Mouse (Mus musculus): ENCODE measurements around the gene Crkl.

DNA sequence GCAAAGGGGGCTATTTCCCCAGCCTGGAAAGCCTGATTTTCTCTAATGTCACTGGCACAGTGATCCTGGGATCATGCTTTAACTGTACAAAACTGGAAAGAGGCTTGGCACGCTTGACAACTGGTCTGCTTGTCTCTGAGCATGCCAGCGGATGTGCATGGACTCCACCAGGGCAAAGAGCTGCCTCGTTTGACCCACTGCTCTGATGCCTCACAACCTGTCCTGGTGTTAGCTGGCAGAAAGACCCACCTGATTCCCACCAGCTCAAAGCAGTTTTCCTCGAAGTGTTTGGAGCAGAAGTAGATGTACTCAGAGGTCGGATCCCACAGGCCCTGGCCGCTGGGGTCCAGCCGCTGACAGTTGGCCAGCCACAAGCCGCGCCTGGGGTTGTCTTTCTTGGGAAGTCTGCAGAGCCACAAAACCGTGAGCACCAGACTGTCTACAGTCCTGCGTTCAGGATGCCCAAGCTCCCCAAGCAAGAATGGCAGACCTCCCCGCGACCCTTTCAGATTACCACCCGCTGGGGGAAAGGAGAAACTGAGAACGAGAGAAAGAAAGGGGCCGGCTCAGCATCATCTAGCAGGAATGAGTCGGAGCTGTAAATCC lies 78.3 kb downstream of the Crkl start:
- TF ChIP-seq CTCF (IDR thresholded peaks at IDR 0.05; ENCODE audit: low read depth) (no peak), EP300 (IDR thresholded peaks at IDR 0.05; ENCODE audit: low read depth) (no peak)

Data from liver, postnatal 0 days (tissue).